Mouse (Mus musculus) lung, embryonic 16.5 days (tissue): ENCODE data around the gene Phrf1. TPM values are rescaled to one million over a fixed set of nuclear protein-coding genes. Genes with fewer than 3 reads are reported as not detected.
A peak's percentile ranks its signal among the peaks of the same experiment; 100 is the strongest.

Experiments
- ATAC-seq: fragments of 200-750 bp; cut with Nextera tagmentation; 2 replicates; pipeline ENCODE4 v1.8.0; 2017; ENCODE audit warnings: low read depth, mild to moderate bottlenecking, moderate library complexity
- H3K27ac ChIP-seq: fragments of 300-500 bp; sonication (generic); 2 replicates; pipeline ENCODE4 v1.5.1; 2014; ENCODE audit warnings: mild to moderate bottlenecking, control low read depth, low read length
- H3K27me3 ChIP-seq: fragments of 300-500 bp; sonication (generic); 2 replicates; pipeline ENCODE4 v1.6.1; 2014; ENCODE audit warnings: low read depth, low read length, mixed read lengths; ENCODE audit not compliant: control insufficient read depth, insufficient read depth
- H3K36me3 ChIP-seq: fragments of 300-500 bp; sonication (generic); 2 replicates; pipeline ENCODE4 v1.6.1; 2014; ENCODE audit warnings: low read length; ENCODE audit not compliant: control insufficient read depth, insufficient read depth
- H3K4me1 ChIP-seq: fragments of 300-500 bp; sonication (generic); replicated peaks from 2 replicates; pipeline ENCODE4 v1.6.1; 2014; ENCODE audit warnings: low read length, mixed read lengths; ENCODE audit not compliant: control insufficient read depth, insufficient read depth
- H3K4me2 ChIP-seq: fragments of 300-500 bp; sonication (generic); 2 replicates; pipeline ENCODE4 v1.6.1; 2014; ENCODE audit warnings: low read depth, low read length, control low read depth
- H3K4me3 ChIP-seq: fragments of 300-500 bp; sonication (generic); 2 replicates; pipeline ENCODE4 v1.5.1; 2014; ENCODE audit warnings: mild to moderate bottlenecking, low read length, control low read depth
- H3K9ac ChIP-seq: fragments of 300-500 bp; sonication (generic); 2 replicates; pipeline ENCODE4 v1.6.1; 2014; ENCODE audit warnings: low read length, control low read depth
- H3K9me3 ChIP-seq: fragments of 300-500 bp; sonication (generic); 2 replicates; pipeline ENCODE4 v1.6.1; 2016; ENCODE audit warnings: low read length; ENCODE audit not compliant: control insufficient read depth
- WGBS: fragments of 180-500 bp; shearing (Covaris S2); extraction: QIAGEN DNeasy Blood & Tissue Kit; methylation state at CpG from one replicate; pipeline ENCODE4 v1.1.7; 2014; 5-methylcytosine and 5-hydroxymethylcytosine counted together
- polyA plus RNA-seq: library from polyadenylated mRNA; unstranded; fragments of >200 nt; fragmentation: Nextera tagmentation; extraction: Ambion mirVana; gene quantifications from 2 replicates; pipeline ENCODE4 v1.2.1, GENCODE M21; 2015

The Phrf1 gene
- 72.3 and 77.2 TPM in 2 replicates for polyA plus RNA-seq

GRCm38 (mm10) chr7:141228279-141229067 is at the start of gene Phrf1:
TSS of gene Phrf1 (plus strand) at chr7:141228784.
- ATAC-seq = peak; percentile 93
- Histone ChIP-seq H3K4me1 (peaks cover 11% of the 10 kb centered on the region), H3K36me3 (peaks cover 15% of the 10 kb centered on the region), H3K9me3 (no peaks in the 10 kb centered on the region), H3K27me3 (no peaks in the 10 kb centered on the region), H3K4me2 (peak within 1 kb of the TSS; percentile 95), H3K9ac (peak within 1 kb of the TSS; percentile 93), H3K27ac (peak within 1 kb of the TSS; percentile 86), H3K4me3 (peak within 1 kb of the TSS; percentile 72)
- WGBS = under 1% methylated on average over 76 of the region's 76 CpGs

GRCm38 (mm10) chr7:141188194-141188593 is 40.4 kb upstream of the Phrf1 start:
- peaks cover 35% of the 10 kb centered on the region for H3K36me3 ChIP-seq
- no peak for ATAC-seq
- H3K9ac ChIP-seq = no peak overlapping the region
- no peaks in the 10 kb centered on the region for H3K27me3 ChIP-seq
- H3K4me2 ChIP-seq = no peak overlapping the region
- H3K27ac ChIP-seq = no peak overlapping the region
- WGBS = 66% methylated on average over 3 of the region's 3 CpGs
- H3K4me1 ChIP-seq = peaks cover 17% of the 10 kb centered on the region
- H3K4me3 ChIP-seq = no peak overlapping the region
- H3K9me3 ChIP-seq = no peaks in the 10 kb centered on the region

DNA sequence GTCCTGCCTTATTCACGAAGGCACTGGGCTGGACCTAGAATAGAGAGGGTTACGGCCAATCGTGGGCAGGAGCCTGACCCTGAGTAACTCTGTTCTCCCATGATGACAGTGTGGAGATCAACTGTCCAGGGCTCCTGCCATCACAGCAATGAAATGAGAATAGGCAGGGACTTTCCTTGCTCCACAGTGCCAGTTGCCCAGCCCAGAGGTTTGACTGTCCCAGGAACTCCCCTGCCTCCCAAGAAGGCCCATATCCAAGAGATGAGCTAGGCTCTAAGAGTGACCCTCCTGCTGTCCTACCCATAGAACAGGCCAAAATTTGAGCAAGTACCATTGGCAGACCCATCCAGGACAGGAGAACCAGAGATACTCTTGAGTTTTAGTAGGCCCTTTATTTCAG is 39.9 kb upstream of the Phrf1 start:
- Histone ChIP-seq H3K27me3 (no peaks in the 10 kb centered on the region), H3K27ac (no peak overlapping the region), H3K4me1 (peaks cover 17% of the 10 kb centered on the region), H3K36me3 (peaks cover 35% of the 10 kb centered on the region), H3K4me3 (no peak overlapping the region), H3K4me2 (no peak overlapping the region), H3K9ac (no peak overlapping the region), H3K9me3 (no peaks in the 10 kb centered on the region)
- no peak for ATAC-seq
- 91% methylated on average over 3 of the region's 3 CpGs for WGBS

DNA sequence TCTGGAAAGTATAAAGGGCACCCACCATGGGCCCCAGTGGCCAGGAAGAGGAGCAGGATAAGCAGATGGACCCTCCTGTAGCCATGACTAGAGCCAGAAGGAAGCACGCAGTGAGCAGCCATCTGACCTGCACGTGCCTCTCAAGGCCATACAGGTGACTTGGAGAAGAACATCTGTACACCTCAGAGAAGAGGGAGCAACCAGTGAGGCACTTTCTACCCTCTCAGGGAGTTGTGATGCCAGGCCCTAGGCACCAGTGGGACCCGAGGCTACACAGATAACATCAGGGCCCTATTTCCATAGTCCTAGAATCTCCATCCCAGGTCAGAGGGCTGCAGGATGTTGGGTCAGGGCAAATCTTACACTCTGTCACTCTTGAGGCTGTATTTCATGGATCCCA is 38.4 kb upstream of the Phrf1 start:
- ATAC-seq = no peak
- peaks cover 19% of the 10 kb centered on the region for H3K4me1 ChIP-seq
- no peaks in the 10 kb centered on the region for H3K27me3 ChIP-seq
- WGBS = 90% methylated on average over 3 of the region's 3 CpGs
- H3K9me3 ChIP-seq = no peaks in the 10 kb centered on the region
- no peak overlapping the region for H3K4me3 ChIP-seq
- no peak overlapping the region for H3K9ac ChIP-seq
- no peak overlapping the region for H3K27ac ChIP-seq
- H3K4me2 ChIP-seq = no peak overlapping the region
- H3K36me3 ChIP-seq = peaks cover 35% of the 10 kb centered on the region

- H3K9ac ChIP-seq = no peak overlapping the region
- WGBS = 68% methylated on average over 14 of the region's 14 CpGs
- no peak overlapping the region for H3K4me2 ChIP-seq
- 0 out of 2 replicates have a peak overlapping the region, but pooled peaks have one; percentile 22 for H3K27ac ChIP-seq
- no peak for ATAC-seq
- no peaks in the 10 kb centered on the region for H3K27me3 ChIP-seq
- H3K4me3 ChIP-seq = no peak overlapping the region
- peaks cover 19% of the 10 kb centered on the region for H3K4me1 ChIP-seq
- no peaks in the 10 kb centered on the region for H3K9me3 ChIP-seq
- peaks cover 35% of the 10 kb centered on the region for H3K36me3 ChIP-seq
Observed at GRCm38 (mm10) chr7:141191036-141191435, 37.5 kb upstream of the Phrf1 start.

DNA sequence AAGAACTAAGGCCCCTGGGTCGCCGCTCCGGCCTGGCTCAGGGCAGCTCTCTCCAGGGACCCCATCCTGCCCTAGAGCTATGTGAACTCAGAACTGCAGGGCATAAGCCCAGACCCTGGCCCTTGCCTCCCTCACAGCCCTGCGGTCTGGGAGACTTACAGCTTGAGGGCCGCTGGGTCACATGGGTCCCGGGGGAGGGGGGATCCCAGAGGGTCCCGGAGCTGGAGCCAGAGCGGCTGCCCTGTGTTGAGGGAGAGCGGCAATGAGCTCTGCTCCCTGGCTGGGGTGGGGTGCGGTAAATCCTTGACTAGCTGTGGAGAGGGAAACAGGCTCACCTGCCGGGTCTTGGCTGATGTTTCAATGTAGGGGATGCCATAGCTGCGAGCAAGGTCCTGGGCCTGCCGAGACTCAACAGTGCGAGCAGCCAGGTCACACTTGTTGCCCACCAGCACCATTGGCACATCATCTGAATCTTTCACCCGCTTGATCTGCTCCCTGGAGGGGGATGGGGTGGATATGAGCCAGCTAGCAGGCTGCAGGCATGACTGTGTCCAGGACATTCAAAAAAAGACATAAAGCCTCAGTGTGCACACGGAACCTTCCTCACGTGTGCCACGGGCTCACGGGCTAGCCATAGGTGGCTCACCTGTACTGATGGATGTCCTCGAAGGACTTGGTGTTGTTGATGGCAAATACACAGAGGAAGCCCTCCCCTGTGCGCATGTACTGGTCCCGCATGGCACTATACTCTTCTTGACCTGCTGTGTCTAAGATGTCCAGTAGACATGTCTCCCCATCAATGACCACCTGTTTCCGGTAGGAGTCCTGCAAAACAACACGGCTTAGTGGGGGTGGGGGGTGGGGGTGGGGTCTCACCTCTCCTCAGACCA is 36.5 kb upstream of the Phrf1 start:
- no peak for ATAC-seq
- no peaks in the 10 kb centered on the region for H3K9me3 ChIP-seq
- peaks cover 19% of the 10 kb centered on the region for H3K4me1 ChIP-seq
- peak overlapping the region; percentile 94 for H3K4me3 ChIP-seq
- peaks cover 3% of the 10 kb centered on the region; the same call in 1 of the 2 replicates for H3K27me3 ChIP-seq
- H3K9ac ChIP-seq = peak overlapping the region; percentile 97; the same call in 1 of the 2 replicates
- peak overlapping the region; percentile 87 for H3K4me2 ChIP-seq
- 84% methylated on average over 24 of the region's 24 CpGs for WGBS
- peaks cover 35% of the 10 kb centered on the region for H3K36me3 ChIP-seq
- no peak overlapping the region for H3K27ac ChIP-seq

- H3K36me3 ChIP-seq = peaks cover 35% of the 10 kb centered on the region
- 22% methylated on average over 12 of the region's 12 CpGs for WGBS
- peaks cover 19% of the 10 kb centered on the region for H3K4me1 ChIP-seq
- H3K4me2 ChIP-seq = peak overlapping the region; percentile 87
- peak; percentile 5; the same call in 1 of the 2 replicates for ATAC-seq
- H3K27ac ChIP-seq = peak overlapping the region; percentile 88
- peak overlapping the region; percentile 97 for H3K9ac ChIP-seq
- no peaks in the 10 kb centered on the region for H3K9me3 ChIP-seq
- peaks cover 4% of the 10 kb centered on the region; the same call in 1 of the 2 replicates for H3K27me3 ChIP-seq
- H3K4me3 ChIP-seq = peak overlapping the region; percentile 94
Observed at GRCm38 (mm10) chr7:141192776-141193347, 35.7 kb upstream of the Phrf1 start.

DNA sequence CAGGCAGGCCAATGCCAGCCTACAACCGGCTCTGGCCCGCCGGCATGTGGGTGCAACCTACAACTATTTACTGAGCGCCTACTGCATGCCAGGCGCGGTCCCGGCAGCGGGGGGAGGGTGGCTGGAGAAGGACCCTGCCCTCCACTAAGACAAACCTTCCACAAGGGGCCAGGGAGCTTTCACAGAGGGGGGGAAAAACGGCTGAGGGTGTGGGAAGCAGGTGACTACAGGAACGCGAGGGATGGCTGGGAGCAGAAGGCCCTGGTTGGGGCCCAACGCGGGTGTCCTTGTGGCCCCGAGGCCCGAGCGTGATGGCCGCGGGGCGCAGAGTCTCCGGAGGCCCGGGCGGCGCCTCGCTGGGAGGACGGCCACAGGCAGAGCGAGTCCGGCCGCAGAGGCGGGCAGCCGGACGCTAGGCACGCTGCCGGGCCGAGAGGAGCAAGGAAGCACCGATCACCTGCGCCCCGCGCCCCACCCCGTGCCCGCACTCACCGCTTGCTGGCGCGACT is 35.2 kb upstream of the Phrf1 start:
- WGBS = 0% methylated on average over 39 of the region's 43 CpGs
- peak overlapping the region; percentile 88 for H3K27ac ChIP-seq
- H3K9me3 ChIP-seq = no peaks in the 10 kb centered on the region
- peaks cover 19% of the 10 kb centered on the region for H3K4me1 ChIP-seq
- peak overlapping the region; percentile 97 for H3K9ac ChIP-seq
- peak overlapping the region; percentile 94 for H3K4me3 ChIP-seq
- H3K4me2 ChIP-seq = peak overlapping the region; percentile 87
- peaks cover 4% of the 10 kb centered on the region; the same call in 1 of the 2 replicates for H3K27me3 ChIP-seq
- peak; percentile 23 for ATAC-seq
- H3K36me3 ChIP-seq = peaks cover 35% of the 10 kb centered on the region
